Mouse (Mus musculus) stomach, postnatal 0 days (tissue): Measurements from ENCODE around the gene Zfp382.

Experiments used
- CTCF ChIP-seq: IDR thresholded peaks from 2 replicates; pipeline ENCODE4 v1.5.1; 2016; ENCODE audit warnings: antibody characterized with exemption, low read depth, mild to moderate bottlenecking, moderate library complexity
- EP300 ChIP-seq: optimal IDR thresholded peaks from 2 replicates; pipeline ENCODE3; 2016; ENCODE audit warnings: antibody characterized with exemption

- TF ChIP-seq CTCF = no peak
- TF ChIP-seq EP300 = no peak
Observed at GRCm38 (mm10) chr7:30116076-30116475, 5.7 kb upstream of the Zfp382 start.
